Mouse (Mus musculus): ENCODE data around the gene Otulinl. TPM values are rescaled to one million over a fixed set of nuclear protein-coding genes. Genes with fewer than 3 reads are reported as not detected.

Gene Otulinl
- polyA plus RNA-seq, 1 experiment from 2014 or later: 8.8 TPM

GRCm38 (mm10) chr15:27642895-27643294, 38.5 kb downstream of the Otulinl start:
- H3K9ac ChIP-seq: no peak overlapping the region
- no peaks in the 10 kb centered on the region for H3K36me3 ChIP-seq (ENCODE audit: poor library complexity, severe bottlenecking)
- no peaks in the 10 kb centered on the region for H3K9me3 ChIP-seq (replicated peaks)
- H3K4me1 ChIP-seq: no peaks in the 10 kb centered on the region
- H3K27me3 ChIP-seq: no peaks in the 10 kb centered on the region
- no peak overlapping the region for H3K27ac ChIP-seq
- no peak for ATAC-seq
- WGBS: 89% methylated on average over 3 of the region's 3 CpGs
- H3K4me2 ChIP-seq: no peak overlapping the region
- H3K4me3 ChIP-seq: no peak overlapping the region

DNA sequence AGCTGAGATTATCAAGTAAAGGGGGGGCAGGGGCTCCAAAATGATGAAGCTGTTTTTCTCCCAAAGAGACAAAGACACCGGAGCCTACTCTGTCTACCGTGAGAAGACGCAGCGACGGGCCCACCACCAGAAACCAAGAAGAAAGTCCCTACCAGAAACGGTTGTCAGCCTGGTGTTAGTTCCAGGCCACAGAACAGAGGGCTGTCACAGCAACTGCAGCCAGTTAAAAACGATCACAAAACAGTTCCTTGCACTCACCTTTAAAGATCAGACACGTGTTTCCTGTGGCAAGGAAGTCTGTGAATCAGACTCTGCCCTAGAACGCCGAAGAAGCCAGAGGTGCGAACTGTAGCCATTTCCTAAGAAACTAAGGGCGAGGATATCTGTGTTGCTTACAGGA, 40.2 kb downstream of the Otulinl start:
- 81% methylated on average over 12 of the region's 12 CpGs for WGBS
- no peak overlapping the region for H3K27ac ChIP-seq
- no peaks in the 10 kb centered on the region for H3K4me1 ChIP-seq
- H3K9me3 ChIP-seq (replicated peaks): no peaks in the 10 kb centered on the region
- H3K27me3 ChIP-seq: no peaks in the 10 kb centered on the region
- no peak overlapping the region for H3K9ac ChIP-seq
- no peaks in the 10 kb centered on the region for H3K36me3 ChIP-seq (ENCODE audit: poor library complexity, severe bottlenecking)
- H3K4me2 ChIP-seq: no peak overlapping the region
- no peak overlapping the region for H3K4me3 ChIP-seq
- ATAC-seq: no peak

DNA sequence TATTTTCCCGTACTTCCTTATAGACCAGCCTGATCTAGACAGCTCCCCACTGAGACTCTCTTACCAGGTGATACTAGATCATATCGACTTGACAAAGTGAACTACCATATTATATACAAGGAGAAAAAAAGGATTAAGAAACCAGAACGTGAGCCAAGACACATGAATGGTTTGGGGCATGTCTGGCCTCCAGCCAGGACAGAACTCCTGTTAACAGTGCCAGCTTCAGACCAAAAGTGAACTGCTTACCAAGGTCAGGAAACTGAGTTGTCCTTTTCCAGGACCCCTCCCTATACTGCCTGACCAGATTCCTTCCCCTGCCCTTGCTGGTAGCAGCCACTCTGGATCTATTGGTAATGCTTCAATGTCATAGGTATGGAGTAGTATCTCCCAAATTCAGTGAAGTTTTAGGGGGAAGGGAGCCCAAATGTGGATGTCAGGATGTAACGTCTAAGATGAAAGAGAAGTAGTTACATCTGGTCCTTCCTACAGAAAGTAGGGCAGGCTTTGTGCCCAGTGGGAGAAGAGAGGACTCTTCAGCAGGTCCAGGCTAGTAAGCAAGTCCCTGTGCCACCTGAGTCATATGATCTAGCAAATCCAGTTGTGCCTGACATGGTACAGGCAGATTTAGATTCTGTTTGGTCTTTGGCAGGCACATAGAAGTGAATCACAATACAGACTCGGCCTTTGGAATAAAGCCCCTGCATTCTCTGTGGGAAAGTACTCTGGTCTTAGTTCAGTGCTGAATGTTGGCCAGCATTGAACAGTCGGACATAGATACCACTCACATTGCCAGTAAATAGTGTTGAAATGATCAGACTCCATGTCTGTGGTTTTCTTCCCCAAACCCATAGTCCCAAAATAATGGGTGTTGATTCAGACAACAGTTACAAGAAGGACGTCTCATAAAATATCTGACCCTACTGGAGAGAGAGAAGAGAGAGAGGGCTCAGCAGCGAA, 47.2 kb downstream of the Otulinl start:
- H3K36me3 ChIP-seq (ENCODE audit: poor library complexity, severe bottlenecking): no peaks in the 10 kb centered on the region
- H3K4me2 ChIP-seq: no peak overlapping the region
- H3K27ac ChIP-seq: no peak overlapping the region
- no peak overlapping the region for H3K9ac ChIP-seq
- ATAC-seq: no peak
- no peak overlapping the region for H3K4me3 ChIP-seq
- H3K4me1 ChIP-seq: peaks cover 13% of the 10 kb centered on the region
- H3K9me3 ChIP-seq (replicated peaks): no peaks in the 10 kb centered on the region
- H3K27me3 ChIP-seq: no peaks in the 10 kb centered on the region
- WGBS: 76% methylated on average over 8 of the region's 8 CpGs

DNA sequence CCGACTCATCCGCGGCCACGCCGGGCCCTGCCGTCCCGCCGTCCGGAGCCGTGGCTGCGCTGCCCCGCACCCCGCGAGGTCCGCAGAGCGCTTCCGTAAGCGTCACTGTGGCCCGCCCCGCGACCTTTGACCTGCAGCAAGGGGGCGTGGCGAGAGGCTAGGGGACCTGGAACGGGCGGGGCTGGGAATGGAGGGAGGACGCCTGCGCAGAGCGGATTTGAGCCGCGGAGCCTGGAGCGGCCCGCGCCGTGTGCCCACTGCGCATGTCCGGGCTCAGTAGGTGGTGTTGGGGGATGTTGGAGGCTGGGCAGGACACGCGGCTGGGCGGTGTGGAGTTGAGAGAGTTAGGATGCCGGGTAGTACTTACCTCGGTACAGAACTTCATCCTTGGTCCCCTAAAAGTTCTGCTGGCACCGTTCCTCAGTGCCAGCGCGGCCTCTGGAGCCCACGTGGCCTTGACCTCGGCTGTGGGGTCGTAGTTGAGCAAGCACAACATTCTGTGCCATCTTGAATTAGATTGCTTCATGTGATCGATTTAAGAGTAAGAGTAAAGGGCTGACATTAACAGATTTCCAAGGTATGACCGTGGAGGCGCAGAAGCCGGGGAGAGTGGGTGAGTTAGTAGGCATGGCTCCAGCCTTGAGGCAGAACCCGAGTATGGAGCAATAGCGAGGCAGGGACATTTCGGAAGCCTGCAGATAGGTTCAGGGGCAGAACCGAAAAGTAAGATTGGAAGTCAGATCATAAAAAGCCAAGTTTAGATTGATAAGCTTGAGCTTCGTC, 50.6 kb downstream of the Otulinl start, which contains the start of gene Otulin:
TSS of gene Otulin (minus strand) at position 93 of the 783 bp plus-strand sequence.
- WGBS: 9% methylated on average over 40 of the region's 56 CpGs
- H3K4me1 ChIP-seq: peaks cover 30% of the 10 kb centered on the region
- no peaks in the 10 kb centered on the region for H3K9me3 ChIP-seq (replicated peaks)
- peak within 1 kb of the TSS; percentile 80 for H3K9ac ChIP-seq
- peak within 1 kb of the TSS; percentile 88 for H3K4me2 ChIP-seq
- H3K27ac ChIP-seq: peak within 1 kb of the TSS; percentile 27; the same call in 1 of the 2 replicates
- peak; percentile 98 for ATAC-seq
- peaks cover 11% of the 10 kb centered on the region for H3K36me3 ChIP-seq (ENCODE audit: poor library complexity, severe bottlenecking)
- no peaks in the 10 kb centered on the region for H3K27me3 ChIP-seq
- peak within 1 kb of the TSS; percentile 83 for H3K4me3 ChIP-seq

- Histone ChIP-seq H3K4me1 (peaks cover 30% of the 10 kb centered on the region), H3K36me3 (ENCODE audit: poor library complexity, severe bottlenecking) (peaks cover 16% of the 10 kb centered on the region), H3K9me3 (replicated peaks) (no peaks in the 10 kb centered on the region), H3K27ac (peak overlapping the region; percentile 27; the same call in 1 of the 2 replicates), H3K27me3 (no peaks in the 10 kb centered on the region), H3K9ac (peak overlapping the region; percentile 80), H3K4me3 (peak overlapping the region; percentile 83), H3K4me2 (peak overlapping the region; percentile 88)
- ATAC-seq: peak; percentile 83
- WGBS: 2% methylated on average over 25 of the region's 53 CpGs
These were observed 51.4 kb downstream of the Otulinl start for GRCm38 (mm10) chr15:27629800-27630600.

- Histone ChIP-seq H3K4me1 (peaks cover 30% of the 10 kb centered on the region), H3K36me3 (ENCODE audit: poor library complexity, severe bottlenecking) (peaks cover 16% of the 10 kb centered on the region), H3K9ac (peak overlapping the region; percentile 34; the same call in 1 of the 2 replicates), H3K27ac (no peak overlapping the region), H3K4me2 (peak overlapping the region; percentile 88), H3K9me3 (replicated peaks) (no peaks in the 10 kb centered on the region), H3K4me3 (peak overlapping the region; percentile 83; the same call in 1 of the 2 replicates), H3K27me3 (no peaks in the 10 kb centered on the region)
- 67% methylated on average over 4 of the region's 4 CpGs for WGBS
- ATAC-seq: no peak
These were observed 52.3 kb downstream of the Otulinl start for GRCm38 (mm10) chr15:27629046-27629445.

DNA sequence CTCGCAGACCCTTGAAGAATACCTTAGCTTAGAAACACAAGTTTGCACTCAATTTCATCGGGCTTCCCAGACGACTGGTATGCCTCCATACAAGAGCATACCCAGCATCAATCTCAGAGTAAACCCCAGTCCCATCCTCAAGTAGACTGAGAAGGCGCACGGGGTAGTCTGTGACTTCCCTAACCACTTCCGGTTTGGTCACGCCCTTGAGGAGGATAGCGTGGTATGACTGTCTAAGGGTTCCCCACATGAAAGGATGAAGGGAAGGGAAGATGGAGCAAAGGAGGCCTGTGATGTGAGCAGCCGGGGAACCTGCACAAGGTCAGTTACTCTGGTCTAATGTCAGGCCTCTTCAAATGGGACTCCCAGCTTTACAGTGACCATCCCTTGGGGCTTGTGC, 53.6 kb downstream of the Otulinl start:
- WGBS: 95% methylated on average over 9 of the region's 9 CpGs
- Histone ChIP-seq H3K9ac (no peak overlapping the region), H3K4me1 (peaks cover 30% of the 10 kb centered on the region), H3K36me3 (ENCODE audit: poor library complexity, severe bottlenecking) (peaks cover 20% of the 10 kb centered on the region), H3K27me3 (no peaks in the 10 kb centered on the region), H3K4me2 (no peak overlapping the region), H3K9me3 (replicated peaks) (no peaks in the 10 kb centered on the region), H3K27ac (no peak overlapping the region), H3K4me3 (no peak overlapping the region)
- ATAC-seq: no peak

GRCm38 (mm10) chr15:27626314-27626713, 55.1 kb downstream of the Otulinl start:
- 93% methylated on average over 1 of the region's 1 CpGs for WGBS
- Histone ChIP-seq H3K9ac (no peak overlapping the region), H3K27ac (no peak overlapping the region), H3K27me3 (no peaks in the 10 kb centered on the region), H3K9me3 (replicated peaks) (no peaks in the 10 kb centered on the region), H3K4me3 (no peak overlapping the region), H3K36me3 (ENCODE audit: poor library complexity, severe bottlenecking) (peaks cover 31% of the 10 kb centered on the region), H3K4me1 (peaks cover 30% of the 10 kb centered on the region), H3K4me2 (no peak overlapping the region)
- ATAC-seq: no peak

- Histone ChIP-seq H3K4me1 (peaks cover 26% of the 10 kb centered on the region), H3K9ac (no peak overlapping the region), H3K36me3 (ENCODE audit: poor library complexity, severe bottlenecking) (peaks cover 35% of the 10 kb centered on the region), H3K9me3 (replicated peaks) (no peaks in the 10 kb centered on the region), H3K4me3 (no peak overlapping the region), H3K4me2 (no peak overlapping the region), H3K27ac (no peak overlapping the region), H3K27me3 (no peaks in the 10 kb centered on the region)
- WGBS: 87% methylated on average over 10 of the region's 10 CpGs
- ATAC-seq: no peak
These were observed 55.5 kb downstream of the Otulinl start for GRCm38 (mm10) chr15:27625890-27626255.

GRCm38 (mm10) chr15:27625014-27625889, 56.1 kb downstream of the Otulinl start:
- Histone ChIP-seq H3K4me2 (no peak overlapping the region), H3K9me3 (replicated peaks) (no peaks in the 10 kb centered on the region), H3K27me3 (no peaks in the 10 kb centered on the region), H3K27ac (no peak overlapping the region), H3K4me3 (no peak overlapping the region), H3K9ac (no peak overlapping the region), H3K36me3 (ENCODE audit: poor library complexity, severe bottlenecking) (peaks cover 39% of the 10 kb centered on the region), H3K4me1 (peaks cover 25% of the 10 kb centered on the region)
- no peak for ATAC-seq
- WGBS: 92% methylated on average over 13 of the region's 13 CpGs

DNA sequence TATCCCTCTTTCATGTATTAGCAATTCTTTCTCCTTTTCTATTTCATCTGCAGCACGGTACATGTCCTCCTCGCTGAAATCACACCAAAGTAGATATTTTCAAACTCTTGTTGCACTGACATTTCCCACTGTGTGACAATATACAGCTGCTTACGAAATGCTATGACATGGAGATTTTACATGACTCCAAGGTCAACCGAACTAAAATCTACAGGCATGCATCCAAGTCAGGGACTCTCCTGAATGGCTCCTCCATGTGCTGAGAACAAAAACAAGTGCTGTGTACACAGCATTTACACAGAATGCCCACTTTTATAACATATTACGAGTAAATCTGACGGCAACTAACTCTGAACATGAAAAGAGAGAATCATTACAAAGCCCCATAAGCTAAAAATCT, 58.1 kb downstream of the Otulinl start:
- Histone ChIP-seq H3K27ac (no peak overlapping the region), H3K9me3 (replicated peaks) (no peaks in the 10 kb centered on the region), H3K36me3 (ENCODE audit: poor library complexity, severe bottlenecking) (peaks cover 53% of the 10 kb centered on the region), H3K4me2 (no peak overlapping the region), H3K27me3 (no peaks in the 10 kb centered on the region), H3K4me3 (no peak overlapping the region), H3K4me1 (0 out of 2 replicates have a peak, but pooled peaks cover 8% of the 10 kb centered on the region), H3K9ac (no peak overlapping the region)
- ATAC-seq: no peak
- 94% methylated on average over 6 of the region's 6 CpGs for WGBS
